Mouse (Mus musculus) forebrain, embryonic 11.5 days (tissue): ENCODE measurements at regions not wholly inside any gene's neighbourhood (a gene's known extent, or its start where the extent isn't known, plus 50 kb on each side); places are given as distances from the start of the nearest gene placed in this dataset.

ENCODE experiments used
- ATAC-seq: fragments of 200-750 bp; cut with Nextera tagmentation; replicated peaks from 2 replicates; pipeline ENCODE4 v1.8.0; 2017; ENCODE audit warnings: moderate TSS enrichment; ENCODE audit not compliant: low FRiP score
- DNase-seq: peaks from one replicate; pipeline ENCODE4 v3.0.0-alpha.2; 2017; ENCODE audit warnings: low spot score
- H3K27ac ChIP-seq: fragments of 300-500 bp; sonication (generic); 2 replicates; pipeline ENCODE4 v1.5.1; 2014; ENCODE audit warnings: low read depth, low read length
- H3K27me3 ChIP-seq: fragments of 300-500 bp; sonication (generic); 2 replicates; pipeline ENCODE4 v1.6.1; 2014; ENCODE audit warnings: mild to moderate bottlenecking, low read length, mixed read lengths; ENCODE audit not compliant: control insufficient read depth, insufficient read depth
- H3K36me3 ChIP-seq: fragments of 300-500 bp; sonication (generic); 2 replicates; pipeline ENCODE4 v1.6.1; 2014; ENCODE audit warnings: mild to moderate bottlenecking, low read length, moderate library complexity, mixed read lengths; ENCODE audit not compliant: control insufficient read depth, insufficient read depth
- H3K4me1 ChIP-seq: fragments of 300-500 bp; sonication (generic); replicated peaks from 2 replicates; pipeline ENCODE4 v1.6.1; 2014; ENCODE audit warnings: low read length, mixed read lengths; ENCODE audit not compliant: control insufficient read depth, insufficient read depth
- H3K4me2 ChIP-seq: fragments of 300-500 bp; sonication (generic); 2 replicates; pipeline ENCODE4 v1.6.1; 2014; ENCODE audit warnings: low read depth, mild to moderate bottlenecking, low read length, moderate library complexity, mixed read lengths; ENCODE audit not compliant: severe bottlenecking
- H3K4me3 ChIP-seq: fragments of 300-500 bp; sonication (generic); 2 replicates; pipeline ENCODE4 v1.5.1; 2014; ENCODE audit warnings: low read depth, low read length
- H3K9ac ChIP-seq: fragments of 300-500 bp; sonication (generic); 2 replicates; pipeline ENCODE4 v1.6.1; 2014; ENCODE audit warnings: low read length
- H3K9me3 ChIP-seq: fragments of 300-500 bp; sonication (generic); 2 replicates; pipeline ENCODE4 v1.6.1; 2016; ENCODE audit warnings: low read length, mixed read lengths; ENCODE audit not compliant: control insufficient read depth
- WGBS: fragments of 180-500 bp; shearing (Covaris S2); extraction: QIAGEN DNeasy Blood & Tissue Kit; methylation state at CpG from one replicate; pipeline ENCODE4 v1.1.7; 2014; 5-methylcytosine and 5-hydroxymethylcytosine counted together

- DNase-seq = no peak
- Histone ChIP-seq H3K9me3 (no peaks in the 10 kb centered on the region), H3K27ac (no peak overlapping the region), H3K4me2 (no peak overlapping the region), H3K27me3 (no peaks in the 10 kb centered on the region), H3K4me3 (no peak overlapping the region), H3K9ac (no peak overlapping the region), H3K36me3 (no peaks in the 10 kb centered on the region), H3K4me1 (no peaks in the 10 kb centered on the region)
- WGBS = 83% methylated on average over 1 of the region's 1 CpGs
- no peak for ATAC-seq
Measured at GRCm38 (mm10) chr5:90052516-90052915, 169.4 kb upstream of the Adamts3 start.

GRCm38 (mm10) chr5:90049856-90050255 is 166.7 kb upstream of the Adamts3 start:
- Histone ChIP-seq H3K9ac (no peak overlapping the region), H3K4me2 (no peak overlapping the region), H3K4me1 (no peaks in the 10 kb centered on the region), H3K36me3 (no peaks in the 10 kb centered on the region), H3K27me3 (no peaks in the 10 kb centered on the region), H3K27ac (no peak overlapping the region), H3K9me3 (no peaks in the 10 kb centered on the region), H3K4me3 (no peak overlapping the region)
- ATAC-seq = no peak
- 88% methylated on average over 3 of the region's 3 CpGs for WGBS
- no peak for DNase-seq

GRCm38 (mm10) chr5:90042781-90043180 is 159.6 kb upstream of the Adamts3 start:
- Histone ChIP-seq H3K36me3 (no peaks in the 10 kb centered on the region), H3K9me3 (no peaks in the 10 kb centered on the region), H3K4me2 (no peak overlapping the region), H3K9ac (no peak overlapping the region), H3K4me3 (no peak overlapping the region), H3K4me1 (no peaks in the 10 kb centered on the region), H3K27me3 (no peaks in the 10 kb centered on the region), H3K27ac (no peak overlapping the region)
- no peak for ATAC-seq
- no peak for DNase-seq
- 86% methylated on average over 4 of the region's 4 CpGs for WGBS

- Histone ChIP-seq H3K9me3 (no peaks in the 10 kb centered on the region), H3K27ac (no peak overlapping the region), H3K36me3 (no peaks in the 10 kb centered on the region), H3K27me3 (no peaks in the 10 kb centered on the region), H3K4me3 (no peak overlapping the region), H3K4me1 (no peaks in the 10 kb centered on the region), H3K4me2 (no peak overlapping the region), H3K9ac (no peak overlapping the region)
- ATAC-seq (no peak), DNase-seq (no peak)
- 69% methylated on average over 5 of the region's 5 CpGs for WGBS
Measured at GRCm38 (mm10) chr5:90033103-90033502, 150.0 kb upstream of the Adamts3 start.

GRCm38 (mm10) chr5:90030737-90031136 is 147.6 kb upstream of the Adamts3 start:
- ATAC-seq (no peak), DNase-seq (no peak)
- H3K27me3 ChIP-seq = no peaks in the 10 kb centered on the region
- no peak overlapping the region for H3K4me2 ChIP-seq
- H3K9me3 ChIP-seq = no peaks in the 10 kb centered on the region
- no peak overlapping the region for H3K4me3 ChIP-seq
- H3K4me1 ChIP-seq = no peaks in the 10 kb centered on the region
- H3K27ac ChIP-seq = no peak overlapping the region
- H3K36me3 ChIP-seq = no peaks in the 10 kb centered on the region
- no peak overlapping the region for H3K9ac ChIP-seq
- WGBS = 82% methylated on average over 2 of the region's 2 CpGs

GRCm38 (mm10) chr5:90029751-90030150 is 146.6 kb upstream of the Adamts3 start:
- 61% methylated on average over 6 of the region's 6 CpGs for WGBS
- no peaks in the 10 kb centered on the region for H3K4me1 ChIP-seq
- no peaks in the 10 kb centered on the region for H3K36me3 ChIP-seq
- no peak overlapping the region for H3K27ac ChIP-seq
- H3K27me3 ChIP-seq = no peaks in the 10 kb centered on the region
- DNase-seq (no peak), ATAC-seq (no peak)
- no peak overlapping the region for H3K4me2 ChIP-seq
- no peak overlapping the region for H3K4me3 ChIP-seq
- no peaks in the 10 kb centered on the region for H3K9me3 ChIP-seq
- H3K9ac ChIP-seq = no peak overlapping the region

- no peak overlapping the region for H3K27ac ChIP-seq
- H3K9ac ChIP-seq = no peak overlapping the region
- WGBS = 89% methylated on average over 17 of the region's 17 CpGs
- H3K36me3 ChIP-seq = no peaks in the 10 kb centered on the region
- no peaks in the 10 kb centered on the region for H3K9me3 ChIP-seq
- no peak overlapping the region for H3K4me3 ChIP-seq
- no peaks in the 10 kb centered on the region for H3K4me1 ChIP-seq
- no peaks in the 10 kb centered on the region for H3K27me3 ChIP-seq
- H3K4me2 ChIP-seq = no peak overlapping the region
- no peak for ATAC-seq
- DNase-seq = no peak
Measured at GRCm38 (mm10) chr5:90026835-90027753, 144.0 kb upstream of the Adamts3 start.

GRCm38 (mm10) chr5:90021447-90021846 is 138.3 kb upstream of the Adamts3 start:
- Histone ChIP-seq H3K4me1 (no peaks in the 10 kb centered on the region), H3K36me3 (no peaks in the 10 kb centered on the region), H3K9ac (no peak overlapping the region), H3K27me3 (no peaks in the 10 kb centered on the region), H3K4me3 (no peak overlapping the region), H3K9me3 (no peaks in the 10 kb centered on the region), H3K4me2 (no peak overlapping the region), H3K27ac (no peak overlapping the region)
- no peak for ATAC-seq
- no peak for DNase-seq
- WGBS = 85% methylated on average over 1 of the region's 1 CpGs

- no peaks in the 10 kb centered on the region for H3K36me3 ChIP-seq
- no peak overlapping the region for H3K27ac ChIP-seq
- 88% methylated on average over 6 of the region's 6 CpGs for WGBS
- no peaks in the 10 kb centered on the region for H3K4me1 ChIP-seq
- no peaks in the 10 kb centered on the region for H3K9me3 ChIP-seq
- H3K9ac ChIP-seq = no peak overlapping the region
- H3K27me3 ChIP-seq = no peaks in the 10 kb centered on the region
- H3K4me3 ChIP-seq = no peak overlapping the region
- ATAC-seq (no peak), DNase-seq (no peak)
- H3K4me2 ChIP-seq = no peak overlapping the region
Measured at GRCm38 (mm10) chr5:90000758-90001157, 117.6 kb upstream of the Adamts3 start.
